8 mouse cellular contexts compared by ENCODE assay signal in the genomic region with DNA sequence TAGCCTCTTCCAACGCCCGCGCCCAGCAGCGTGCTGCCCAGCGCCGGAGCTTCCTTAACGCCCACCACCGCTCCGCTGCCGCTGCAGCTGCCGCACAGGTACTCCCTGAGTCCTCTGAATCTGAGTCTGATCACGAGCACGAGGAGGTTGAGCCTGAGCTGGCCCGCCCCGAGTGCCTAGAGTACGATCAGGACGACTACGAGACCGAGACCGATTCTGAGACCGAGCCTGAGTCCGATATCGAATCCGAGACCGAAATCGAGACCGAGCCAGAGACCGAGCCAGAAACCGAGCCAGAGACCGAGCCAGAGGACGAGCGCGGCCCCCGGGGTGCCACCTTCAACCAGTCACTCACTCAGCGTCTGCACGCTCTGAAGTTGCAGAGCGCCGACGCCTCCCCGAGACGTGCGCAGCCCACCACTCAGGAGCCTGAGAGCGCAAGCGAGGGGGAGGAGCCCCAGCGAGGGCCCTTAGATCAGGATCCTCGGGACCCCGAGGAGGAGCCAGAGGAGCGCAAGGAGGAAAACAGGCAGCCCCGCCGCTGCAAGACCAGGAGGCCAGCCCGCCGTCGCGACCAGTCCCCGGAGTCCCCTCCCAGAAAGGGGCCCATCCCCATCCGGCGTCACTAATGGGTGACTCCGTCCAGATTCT. TPM values are rescaled to one million over a fixed set of nuclear protein-coding genes. Genes with fewer than 3 reads are reported as not detected.
DNase-seq lines count a peak whose midpoint lies in the region; ATAC-seq and TF ChIP-seq lines count a peak whose summit lies in the region.
"Had no signal": no experiment of that assay in that cellular context is flagged by ENCODE, and none has a peak within 500 bp of the region (broad histone marks: within the 10 kb centered on the region; RNA-seq: fewer than 3 reads in every experiment).

No protein-coding gene starts in this region.

- no peak for TF ChIP-seq POLR2A in ES-Bruce4 (IDR thresholded peaks at IDR 0.05; ENCODE audit: insufficient read depth, low read length)

- H3K4me2 ChIP-seq in forebrain, embryonic 16.5 days (ENCODE audit: low read length): peak overlapping the region; percentile 42
- H3K4me2 ChIP-seq in liver, embryonic 15.5 days: peak overlapping the region; percentile 38

- no peak for DNase-seq in frontal cortex, postnatal 10 days (ENCODE audit: low spot score in 2 of 2)
- no peak for DNase-seq in retina, postnatal 1 day
- DNase-seq in urinary bladder, postnatal 10 days (ENCODE audit: low spot score): no peak
- DNase-seq: gastrocnemius, postnatal 14 days had no signal

- no peak overlapping the region for H3K27ac ChIP-seq in ES-Bruce4 (ENCODE audit: insufficient read depth, low read length)
- no peak overlapping the region for H3K27ac ChIP-seq in forebrain, embryonic 16.5 days (ENCODE audit: low read length)
- H3K27ac ChIP-seq in liver, embryonic 15.5 days (replicated peaks): no peak overlapping the region

- TF ChIP-seq CTCF in E14TG2a.4 (conservative IDR thresholded peaks at IDR 0.05; ENCODE audit: low read length) (no peak), ES-Bruce4 (IDR thresholded peaks at IDR 0.05; ENCODE audit: low read depth, low read length) (no peak)

- peaks cover under 1% of the 10 kb centered on the region for H3K9me3 ChIP-seq in E14TG2a.4 (ENCODE audit: low read length)
- no peaks in the 10 kb centered on the region for H3K9me3 ChIP-seq in ES-Bruce4 (replicated peaks; ENCODE audit: control insufficient read depth, insufficient read depth, low read length, poor library complexity, severe bottlenecking)
- peaks cover 23% of the 10 kb centered on the region for H3K9me3 ChIP-seq in forebrain, embryonic 16.5 days (ENCODE audit: control insufficient read depth, low read length)
- peaks cover 20% of the 10 kb centered on the region; the same call in 1 of the 2 replicates for H3K9me3 ChIP-seq in liver, embryonic 15.5 days (replicated peaks)

- 48% methylated on average over 58 of the region's 58 CpGs for WGBS in forebrain, embryonic 16.5 days
- 53% methylated on average over 58 of the region's 58 CpGs for WGBS in liver, embryonic 15.5 days (ENCODE audit: insufficient replicate concordance)

- TF ChIP-seq EP300 in ES-Bruce4 (IDR thresholded peaks at IDR 0.05; ENCODE audit: insufficient read depth, low read depth, low read length): no peak

- peak overlapping the region; percentile 24 for H3K9ac ChIP-seq in ES-Bruce4 (ENCODE audit: low read depth, poor library complexity, severe bottlenecking)
- H3K9ac ChIP-seq in forebrain, embryonic 16.5 days (replicated peaks; ENCODE audit: low read depth, low read length): no peak overlapping the region
- no peak overlapping the region for H3K9ac ChIP-seq in liver, embryonic 15.5 days

- H3K4me3 ChIP-seq in E14TG2a.4 (replicated peaks; ENCODE audit: low read length): peak overlapping the region; percentile 81
- H3K4me3 ChIP-seq in ES-Bruce4 (ENCODE audit: low read depth, low read length): peak overlapping the region; percentile 81
- peak overlapping the region; percentile 26 for H3K4me3 ChIP-seq in forebrain, embryonic 16.5 days (replicated peaks; ENCODE audit: low read length)
- peak overlapping the region; percentile 8 for H3K4me3 ChIP-seq in liver, embryonic 15.5 days (replicated peaks)

- H3K27me3 ChIP-seq in E14TG2a.4 (ENCODE audit: insufficient read depth, low read length) (peaks cover 24% of the 10 kb centered on the region), ES-Bruce4 (ENCODE audit: control insufficient read depth, insufficient read depth, low read length, poor library complexity, severe bottlenecking) (no peaks in the 10 kb centered on the region)
- H3K27me3 ChIP-seq in forebrain, embryonic 16.5 days (replicated peaks; ENCODE audit: control insufficient read depth, insufficient read depth, low read length): peaks cover 38% of the 10 kb centered on the region
- peaks cover 67% of the 10 kb centered on the region for H3K27me3 ChIP-seq in liver, embryonic 15.5 days

- H3K4me1 ChIP-seq in E14TG2a.4 (replicated peaks; ENCODE audit: low read depth, low read length) (peaks cover 90% of the 10 kb centered on the region), ES-Bruce4 (ENCODE audit: control insufficient read depth, insufficient read depth, low read length) (peaks cover 3% of the 10 kb centered on the region)
- peaks cover 14% of the 10 kb centered on the region; the same call in 1 of the 2 replicates for H3K4me1 ChIP-seq in forebrain, embryonic 16.5 days (replicated peaks; ENCODE audit: control insufficient read depth, insufficient read depth, low read length)
- peaks cover 5% of the 10 kb centered on the region for H3K4me1 ChIP-seq in liver, embryonic 15.5 days (replicated peaks)

- peaks cover 75% of the 10 kb centered on the region for H3K36me3 ChIP-seq in E14TG2a.4 (ENCODE audit: insufficient read depth, low read length)
- H3K36me3 ChIP-seq in ES-Bruce4 (ENCODE audit: control insufficient read depth, insufficient read depth, low read length, poor library complexity, severe bottlenecking): peaks cover 26% of the 10 kb centered on the region
- H3K36me3 ChIP-seq in forebrain, embryonic 16.5 days (ENCODE audit: control insufficient read depth, insufficient read depth): peaks cover 34% of the 10 kb centered on the region
- H3K36me3 ChIP-seq in liver, embryonic 15.5 days (replicated peaks): peaks cover 78% of the 10 kb centered on the region

- ATAC-seq in forebrain, embryonic 16.5 days: peak; percentile 34; the same call in 1 of the 2 replicates
- no peak for ATAC-seq in liver, embryonic 15.5 days (ENCODE audit: insufficient read depth)

RNA-seq across cellular contexts. Expression of gene Gnas, which starts 0.8 kb away (rescaled TPM):
- polyA plus RNA-seq in ES-Bruce4 (2011; ENCODE audit: insufficient read depth, insufficient read length, low read depth, missing spikeins): 394 and 424 TPM in 2 replicates
- polyA plus RNA-seq in forebrain, embryonic 16.5 days (2015; fragmentation: Nextera tagmentation; extraction: Ambion mirVana): 1,187 and 1,213 TPM in 2 replicates
- polyA plus RNA-seq in liver, embryonic 15.5 days (2015; fragmentation: Nextera tagmentation; extraction: Ambion mirVana): 323 and 336 TPM in 2 replicates

Comparison
In these comparisons a context has a peak if more than half of its experiments do, and no peak if none do; other contexts are left out.
1. H3K4me3 ChIP-seq: peak in every context shown above with its lines; median percentile 81 in E14TG2a.4; 81 in ES-Bruce4; 26 in forebrain, embryonic 16.5 days; 8 in liver, embryonic 15.5 days.